Mouse (Mus musculus) hindbrain, embryonic 11.5 days (tissue): Measurements from ENCODE around the gene Tnfsf9. TPM values are rescaled to one million over a fixed set of nuclear protein-coding genes. Genes with fewer than 3 reads are reported as not detected.
A peak's percentile ranks its signal among the peaks of the same experiment; 100 is the strongest.

Experiments used
- ATAC-seq: fragments of 200-750 bp; cut with Nextera tagmentation; 2 replicates; pipeline ENCODE4 v1.8.0; 2017; ENCODE audit warnings: mild to moderate bottlenecking, moderate TSS enrichment, moderate library complexity; ENCODE audit not compliant: low FRiP score
- DNase-seq: peaks from one replicate; pipeline ENCODE4 v3.0.0-alpha.2; 2015; ENCODE audit warnings: low spot score
- H3K27ac ChIP-seq: fragments of 300-500 bp; sonication (generic); 2 replicates; pipeline ENCODE4 v1.5.1; 2014; ENCODE audit warnings: mild to moderate bottlenecking, low read depth, low read length
- H3K27me3 ChIP-seq: fragments of 300-500 bp; sonication (generic); 2 replicates; pipeline ENCODE4 v1.6.1; 2014; ENCODE audit warnings: mild to moderate bottlenecking, low read length, moderate library complexity, mixed read lengths; ENCODE audit not compliant: control insufficient read depth, insufficient read depth
- H3K36me3 ChIP-seq: fragments of 300-500 bp; sonication (generic); 2 replicates; pipeline ENCODE4 v1.6.1; 2014; ENCODE audit warnings: mild to moderate bottlenecking, low read length, moderate library complexity, mixed read lengths; ENCODE audit not compliant: control insufficient read depth, insufficient read depth
- H3K4me1 ChIP-seq: fragments of 300-500 bp; sonication (generic); replicated peaks from 2 replicates; pipeline ENCODE4 v1.6.1; 2014; ENCODE audit warnings: low read length, mixed read lengths; ENCODE audit not compliant: control insufficient read depth, insufficient read depth
- H3K4me2 ChIP-seq: fragments of 300-500 bp; sonication (generic); replicated peaks from 2 replicates; pipeline ENCODE4 v1.6.1; 2014; ENCODE audit warnings: mild to moderate bottlenecking, low read depth, low read length
- H3K4me3 ChIP-seq: fragments of 300-500 bp; sonication (generic); 2 replicates; pipeline ENCODE4 v1.5.1; 2014; ENCODE audit warnings: low read depth, low read length
- H3K9ac ChIP-seq: fragments of 300-500 bp; sonication (generic); 2 replicates; pipeline ENCODE4 v1.6.1; 2014; ENCODE audit warnings: low read depth, low read length
- H3K9me3 ChIP-seq: fragments of 300-500 bp; sonication (generic); 2 replicates; pipeline ENCODE4 v1.6.1; 2016; ENCODE audit warnings: low read length; ENCODE audit not compliant: control insufficient read depth
- WGBS: fragments of 180-500 bp; shearing (Covaris S2); extraction: QIAGEN DNeasy Blood & Tissue Kit; methylation state at CpG from one replicate; pipeline ENCODE4 v1.1.7; 2014; 5-methylcytosine and 5-hydroxymethylcytosine counted together
- polyA plus RNA-seq: library from polyadenylated mRNA; unstranded; fragments of >200 nt; fragmentation: Nextera tagmentation; extraction: Ambion mirVana; gene quantifications from 2 replicates; pipeline ENCODE4 v1.2.1, GENCODE M21; 2014

Tnfsf9 gene
- polyA plus RNA-seq, 1 experiment from 2014 or later, result 7.6 TPM

DNA sequence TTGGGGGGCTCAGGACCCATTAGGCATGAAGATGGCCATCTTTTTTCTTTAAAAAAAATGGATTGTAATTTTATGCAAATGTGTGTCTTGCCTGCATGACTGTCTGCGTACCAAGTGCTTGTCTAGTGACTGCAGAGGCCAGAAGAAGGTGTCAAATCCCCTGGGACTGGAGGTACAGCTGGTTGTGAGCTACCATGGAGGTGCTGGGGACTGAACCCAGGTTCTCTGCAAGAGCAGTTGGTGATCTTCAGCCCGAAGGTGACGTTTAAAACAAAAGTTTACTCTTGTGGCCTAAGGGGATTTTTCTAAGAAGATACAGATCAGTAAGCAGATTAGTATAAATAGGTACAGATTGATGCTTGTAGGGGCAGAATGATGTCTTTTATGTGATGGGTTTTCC lies 30.5 kb downstream of the Tnfsf9 start:
- no peaks in the 10 kb centered on the region for H3K4me1 ChIP-seq
- no peaks in the 10 kb centered on the region for H3K36me3 ChIP-seq
- no peak for DNase-seq
- H3K27me3 ChIP-seq, result no peaks in the 10 kb centered on the region
- H3K9me3 ChIP-seq, result no peaks in the 10 kb centered on the region
- no peak overlapping the region for H3K27ac ChIP-seq
- no peak overlapping the region for H3K9ac ChIP-seq
- WGBS, result 83% methylated on average over 3 of the region's 3 CpGs
- no peak overlapping the region for H3K4me3 ChIP-seq
- no peak for ATAC-seq
- H3K4me2 ChIP-seq, result no peak overlapping the region

DNA sequence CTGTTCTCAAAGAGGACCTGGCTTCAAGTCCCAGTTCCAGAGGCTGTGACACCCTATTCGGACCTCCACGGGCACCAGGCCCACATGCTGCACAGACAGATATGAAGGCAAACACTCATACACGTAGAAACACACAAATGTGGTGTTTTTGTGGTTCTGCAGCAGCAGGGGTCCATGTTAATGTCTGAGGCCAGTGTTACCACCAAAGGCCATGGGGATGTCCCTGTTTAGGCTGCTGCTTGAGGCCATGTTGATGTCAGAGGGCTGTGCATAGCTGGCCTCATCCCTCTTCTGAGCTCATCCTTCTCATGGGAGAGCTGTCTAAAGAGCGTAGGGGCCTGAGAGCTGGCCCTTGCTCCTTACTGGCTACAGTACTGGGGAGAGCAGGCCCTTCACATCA lies 33.6 kb downstream of the Tnfsf9 start:
- WGBS, result 86% methylated on average over 4 of the region's 4 CpGs
- no peaks in the 10 kb centered on the region for H3K36me3 ChIP-seq
- no peaks in the 10 kb centered on the region for H3K9me3 ChIP-seq
- no peak overlapping the region for H3K4me3 ChIP-seq
- no peak overlapping the region for H3K4me2 ChIP-seq
- no peak for DNase-seq
- ATAC-seq, result no peak
- H3K27me3 ChIP-seq, result no peaks in the 10 kb centered on the region
- H3K27ac ChIP-seq, result no peak overlapping the region
- H3K9ac ChIP-seq, result no peak overlapping the region
- H3K4me1 ChIP-seq, result no peaks in the 10 kb centered on the region

DNA sequence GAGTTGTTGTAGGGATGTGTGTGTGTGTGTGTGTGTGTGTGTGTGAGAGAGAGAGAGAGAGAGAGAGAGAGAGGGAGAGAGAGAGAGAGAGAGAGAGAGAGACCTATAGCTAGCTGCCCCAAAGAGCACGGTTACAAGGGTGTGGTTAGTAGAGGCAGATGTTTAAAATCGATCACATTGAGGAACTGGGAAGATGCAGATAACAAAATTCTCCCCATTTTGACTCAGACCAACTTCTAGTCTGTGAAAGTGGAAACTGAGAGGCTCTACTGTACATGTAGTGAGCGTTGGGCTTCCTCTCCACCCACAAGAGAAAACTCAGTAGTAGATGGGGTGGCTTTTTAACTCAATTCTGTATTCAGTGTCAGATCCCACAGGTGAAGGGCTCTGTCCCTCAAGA lies 34.6 kb downstream of the Tnfsf9 start:
- 84% methylated on average over 3 of the region's 3 CpGs for WGBS
- H3K9ac ChIP-seq, result no peak overlapping the region
- ATAC-seq, result no peak

DNA sequence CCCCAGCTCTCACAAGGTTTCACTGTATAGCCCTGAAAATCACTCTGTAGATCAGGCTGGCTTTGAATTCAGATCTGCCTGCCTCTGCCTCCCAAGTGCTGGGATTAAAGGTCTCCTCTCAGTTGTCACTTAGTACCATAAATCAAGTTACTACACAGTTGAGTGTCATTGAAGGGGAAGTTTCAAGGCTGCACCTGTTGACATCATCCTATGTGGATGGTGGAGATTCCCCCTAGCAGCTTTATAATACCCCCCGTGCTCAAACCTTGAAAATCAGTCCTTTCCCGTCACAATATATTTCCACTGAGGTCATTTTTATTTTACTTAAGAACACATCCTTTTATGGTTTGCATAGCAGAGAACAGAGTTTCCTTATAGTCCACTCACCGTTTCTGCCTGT lies 38.6 kb downstream of the Tnfsf9 start:
- peaks cover 7% of the 10 kb centered on the region for H3K27me3 ChIP-seq
- H3K36me3 ChIP-seq, result no peaks in the 10 kb centered on the region
- H3K9me3 ChIP-seq, result no peaks in the 10 kb centered on the region
- DNase-seq (no peak), ATAC-seq (no peak)
- H3K4me1 ChIP-seq, result no peaks in the 10 kb centered on the region; the same call in 1 of the 2 replicates
- WGBS, result 87% methylated on average over 3 of the region's 3 CpGs
- no peak overlapping the region for H3K27ac ChIP-seq
- no peak overlapping the region for H3K4me3 ChIP-seq
- H3K4me2 ChIP-seq, result no peak overlapping the region
- H3K9ac ChIP-seq, result no peak overlapping the region

More for the DNA sequence above, 34.6 kb downstream of the Tnfsf9 start:
- H3K36me3 ChIP-seq, result no peaks in the 10 kb centered on the region
- no peak for DNase-seq
- no peak overlapping the region for H3K27ac ChIP-seq
- no peak overlapping the region for H3K4me3 ChIP-seq
- no peaks in the 10 kb centered on the region for H3K9me3 ChIP-seq
- no peak overlapping the region for H3K4me2 ChIP-seq
- no peaks in the 10 kb centered on the region for H3K27me3 ChIP-seq
- no peaks in the 10 kb centered on the region for H3K4me1 ChIP-seq

DNA sequence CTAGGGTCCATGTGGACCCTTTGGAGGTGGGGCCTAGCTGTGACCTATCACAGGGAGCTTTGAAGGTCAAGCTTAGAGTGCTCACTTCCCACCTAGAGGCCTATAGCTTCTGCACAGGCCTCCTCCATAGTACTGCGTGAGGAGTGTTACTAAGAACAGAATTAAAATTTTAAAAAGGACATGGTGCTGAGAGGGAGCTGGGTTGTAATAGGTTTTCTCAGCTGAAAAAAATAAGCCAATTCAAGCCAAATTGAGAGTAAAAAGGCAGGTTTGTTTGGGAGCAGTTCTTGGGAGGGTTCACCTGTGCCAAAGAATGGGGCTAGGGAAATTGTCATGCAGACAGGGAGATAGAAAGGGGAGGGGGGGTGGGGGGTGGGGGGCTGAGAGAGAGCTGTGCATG lies 40.0 kb downstream of the Tnfsf9 start:
- no peaks in the 10 kb centered on the region; the same call in 1 of the 2 replicates for H3K4me1 ChIP-seq
- 68% methylated on average over 1 of the region's 1 CpGs for WGBS

DNA sequence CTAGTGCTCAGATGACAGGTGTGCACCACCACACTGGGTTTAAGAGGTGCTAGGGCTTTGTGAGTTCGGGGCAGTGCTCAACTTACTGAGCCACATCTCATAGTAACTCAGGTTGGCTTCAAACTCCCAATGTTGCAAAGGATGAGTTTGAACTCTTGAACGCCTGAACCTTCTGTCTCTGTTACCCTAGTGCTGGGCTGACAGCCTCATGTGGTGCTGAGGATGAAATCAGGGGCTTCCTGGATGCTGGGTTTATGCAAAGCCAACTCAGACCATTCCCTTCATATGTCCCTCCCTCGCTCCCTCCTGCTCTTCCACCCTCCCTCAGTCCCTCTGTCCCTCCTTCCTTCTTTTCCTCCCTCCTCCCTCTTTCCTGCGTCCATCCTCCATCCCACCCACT lies 43.2 kb downstream of the Tnfsf9 start:
- 70% methylated on average over 4 of the region's 4 CpGs for WGBS
- H3K9ac ChIP-seq, result no peak overlapping the region
- H3K27me3 ChIP-seq, result peaks cover 23% of the 10 kb centered on the region
- H3K9me3 ChIP-seq, result no peaks in the 10 kb centered on the region
- H3K27ac ChIP-seq, result no peak overlapping the region
- ATAC-seq (no peak), DNase-seq (no peak)
- no peaks in the 10 kb centered on the region for H3K36me3 ChIP-seq
- H3K4me2 ChIP-seq, result no peak overlapping the region
- no peak overlapping the region for H3K4me3 ChIP-seq
- no peaks in the 10 kb centered on the region; the same call in 1 of the 2 replicates for H3K4me1 ChIP-seq

More for the DNA sequence above, 40.0 kb downstream of the Tnfsf9 start:
- Histone ChIP-seq H3K27ac (no peak overlapping the region), H3K9ac (no peak overlapping the region), H3K9me3 (no peaks in the 10 kb centered on the region), H3K4me3 (no peak overlapping the region), H3K27me3 (peaks cover 19% of the 10 kb centered on the region), H3K4me2 (no peak overlapping the region), H3K36me3 (no peaks in the 10 kb centered on the region)
- DNase-seq (no peak), ATAC-seq (no peak)

DNA sequence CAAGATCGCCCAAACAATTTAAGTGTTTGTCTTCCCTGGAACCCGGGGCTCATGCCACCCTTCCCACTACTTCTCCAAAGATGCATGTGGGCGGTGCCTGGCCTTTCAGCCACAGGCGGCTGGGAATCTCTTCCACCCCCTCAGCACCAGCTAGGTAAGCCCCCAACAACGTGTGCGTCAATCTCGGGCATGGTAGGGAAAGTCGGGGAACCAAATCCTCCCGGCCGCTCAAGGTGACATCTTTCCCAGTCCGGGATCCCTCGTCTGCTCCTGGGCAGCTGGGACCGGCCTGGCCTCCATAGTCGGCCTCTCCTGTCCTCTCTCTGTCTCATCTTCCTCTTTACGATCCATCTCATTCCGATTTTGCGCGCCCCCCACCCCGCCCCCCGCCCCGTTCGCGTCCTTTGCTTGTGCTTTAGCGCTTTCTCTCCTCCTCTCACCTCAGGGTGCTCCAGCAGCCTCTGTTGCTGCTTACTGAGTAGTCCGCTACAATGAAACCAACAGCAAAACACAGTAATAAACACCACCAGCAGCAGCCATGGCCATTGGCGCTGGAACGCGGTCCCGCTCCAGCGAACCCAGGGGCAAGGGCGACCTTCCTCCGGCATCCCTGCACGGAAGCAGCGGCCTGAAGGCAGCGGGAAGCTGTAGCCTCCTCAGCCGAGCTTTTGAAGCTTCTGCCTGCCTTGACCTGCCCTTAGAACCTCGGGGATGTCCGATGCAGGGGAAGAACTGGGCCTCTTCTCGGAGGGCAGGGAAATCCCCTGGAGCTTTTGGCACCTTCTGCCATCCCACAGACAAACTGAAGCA lies 44.1 kb downstream of the Tnfsf9 start, which contains the start of gene Cd70:
Gene Cd70, minus strand, starts transcription at position 784 of the 810 bp plus-strand sequence.
- Histone ChIP-seq H3K4me1 (no peaks in the 10 kb centered on the region; the same call in 1 of the 2 replicates), H3K36me3 (no peaks in the 10 kb centered on the region), H3K27me3 (peaks cover 23% of the 10 kb centered on the region), H3K4me2 (peak within 1 kb of the TSS; percentile 49), H3K27ac (no peak within 1 kb of the TSS), H3K9ac (peak within 1 kb of the TSS; percentile 47), H3K9me3 (no peaks in the 10 kb centered on the region), H3K4me3 (peak within 1 kb of the TSS; percentile 28)
- ATAC-seq (0 out of 2 replicates have a peak, but pooled peaks have one; percentile 35), DNase-seq (peak; percentile 44)
- WGBS, result 4% methylated on average over 38 of the region's 39 CpGs

DNA sequence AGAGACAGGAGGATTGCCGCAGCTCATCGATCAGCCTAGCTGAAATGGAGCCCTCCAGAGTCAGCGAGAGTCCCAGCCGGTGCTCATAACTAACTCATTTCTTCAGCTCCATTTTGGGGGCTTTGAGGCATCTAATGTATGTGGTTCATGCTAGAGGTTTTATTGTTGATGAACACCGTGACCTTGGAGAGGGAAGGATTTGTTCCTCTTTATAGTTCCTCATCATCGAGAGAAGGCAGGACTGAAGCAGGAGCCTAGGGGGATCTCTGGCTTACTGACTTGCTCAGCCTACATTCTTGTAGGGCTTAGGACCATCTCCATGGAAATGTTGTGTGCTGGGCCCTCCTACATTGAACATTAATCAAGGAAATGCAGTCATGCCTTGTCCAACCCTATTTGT lies 47.9 kb downstream of the Tnfsf9 start:
- no peak for ATAC-seq
- DNase-seq, result no peak
- Histone ChIP-seq H3K27ac (no peak overlapping the region), H3K4me2 (no peak overlapping the region), H3K27me3 (peaks cover 23% of the 10 kb centered on the region), H3K4me3 (no peak overlapping the region), H3K9ac (no peak overlapping the region), H3K36me3 (no peaks in the 10 kb centered on the region), H3K4me1 (no peaks in the 10 kb centered on the region; the same call in 1 of the 2 replicates), H3K9me3 (no peaks in the 10 kb centered on the region)
- 87% methylated on average over 6 of the region's 6 CpGs for WGBS

DNA sequence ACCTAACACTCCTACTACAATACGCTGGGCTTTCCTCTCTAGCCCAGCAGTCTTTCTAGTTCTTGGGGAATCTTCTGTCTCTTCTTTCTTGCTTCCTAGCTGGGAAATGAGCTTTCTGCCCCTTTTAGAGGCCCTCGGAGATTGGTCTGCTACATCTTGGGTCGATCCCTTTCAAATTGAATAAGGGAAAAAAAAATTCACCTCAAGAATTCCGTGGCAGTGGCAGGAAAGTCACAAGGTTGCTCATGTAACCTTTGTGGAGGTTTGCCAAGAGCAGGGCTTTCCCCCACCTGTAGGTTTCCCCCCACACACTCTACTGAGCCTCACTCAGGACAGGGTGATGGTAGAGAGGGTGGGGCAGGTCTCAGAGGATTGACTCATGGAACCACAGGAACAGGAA lies 48.7 kb downstream of the Tnfsf9 start:
- Histone ChIP-seq H3K4me1 (no peaks in the 10 kb centered on the region; the same call in 1 of the 2 replicates), H3K9me3 (no peaks in the 10 kb centered on the region), H3K9ac (no peak overlapping the region), H3K27me3 (peaks cover 16% of the 10 kb centered on the region), H3K27ac (no peak overlapping the region), H3K36me3 (no peaks in the 10 kb centered on the region), H3K4me2 (no peak overlapping the region), H3K4me3 (no peak overlapping the region)
- ATAC-seq (no peak), DNase-seq (no peak)
- WGBS, result 88% methylated on average over 4 of the region's 4 CpGs
